Mouse (Mus musculus) heart, embryonic 11.5 days (tissue): ENCODE measurements around the gene Gm4871. TPM values are rescaled to one million over a fixed set of nuclear protein-coding genes. Genes with fewer than 3 reads are reported as not detected.

Experiments
- ATAC-seq: fragments of 200-750 bp; cut with Nextera tagmentation; replicated peaks from 2 replicates; pipeline ENCODE4 v1.8.0; 2017; ENCODE audit warnings: moderate library complexity; ENCODE audit not compliant: insufficient number of reproducible peaks, low FRiP score, low TSS enrichment
- H3K27ac ChIP-seq: fragments of 300-500 bp; sonication (generic); 2 replicates; pipeline ENCODE4 v1.5.1; 2014; ENCODE audit warnings: mild to moderate bottlenecking, low read depth, low read length
- H3K27me3 ChIP-seq: fragments of 300-500 bp; sonication (generic); 2 replicates; pipeline ENCODE4 v1.6.1; 2014; ENCODE audit warnings: mild to moderate bottlenecking, low read length, mixed read lengths; ENCODE audit not compliant: control insufficient read depth, insufficient read depth
- H3K36me3 ChIP-seq: fragments of 300-500 bp; sonication (generic); 2 replicates; pipeline ENCODE4 v1.6.1; 2014; ENCODE audit warnings: mild to moderate bottlenecking, low read length, moderate library complexity, mixed read lengths; ENCODE audit not compliant: control insufficient read depth, insufficient read depth
- H3K4me1 ChIP-seq: fragments of 300-500 bp; sonication (generic); 2 replicates; pipeline ENCODE4 v1.6.1; 2014; ENCODE audit warnings: low read length; ENCODE audit not compliant: control insufficient read depth, insufficient read depth
- H3K4me2 ChIP-seq: fragments of 300-500 bp; sonication (generic); 2 replicates; pipeline ENCODE4 v1.6.1; 2014; ENCODE audit warnings: mild to moderate bottlenecking, moderate library complexity
- H3K4me3 ChIP-seq: fragments of 300-500 bp; sonication (generic); 2 replicates; pipeline ENCODE4 v1.5.1; 2014; ENCODE audit warnings: low read depth, low read length
- H3K9ac ChIP-seq: fragments of 300-500 bp; sonication (generic); 2 replicates; pipeline ENCODE4 v1.6.1; 2014; ENCODE audit warnings: mild to moderate bottlenecking, low read depth, low read length, moderate library complexity
- H3K9me3 ChIP-seq: fragments of 300-500 bp; sonication (generic); replicated peaks from 2 replicates; pipeline ENCODE4 v1.6.1; 2016; ENCODE audit warnings: low read length; ENCODE audit not compliant: control insufficient read depth
- WGBS: fragments of 180-500 bp; shearing (Covaris S2); extraction: QIAGEN DNeasy Blood & Tissue Kit; methylation state at CpG from one replicate; pipeline ENCODE4 v1.1.7; 2014; ENCODE audit not compliant: insufficient replicate concordance; 5-methylcytosine and 5-hydroxymethylcytosine counted together
- polyA plus RNA-seq: library from polyadenylated mRNA; unstranded; fragments of >200 nt; fragmentation: Nextera tagmentation; extraction: Ambion mirVana; gene quantifications from 2 replicates; pipeline ENCODE4 v1.2.1, GENCODE M21; 2014

Gene Gm4871
- polyA plus RNA-seq, 1 experiment from 2014 or later: not detected

DNA sequence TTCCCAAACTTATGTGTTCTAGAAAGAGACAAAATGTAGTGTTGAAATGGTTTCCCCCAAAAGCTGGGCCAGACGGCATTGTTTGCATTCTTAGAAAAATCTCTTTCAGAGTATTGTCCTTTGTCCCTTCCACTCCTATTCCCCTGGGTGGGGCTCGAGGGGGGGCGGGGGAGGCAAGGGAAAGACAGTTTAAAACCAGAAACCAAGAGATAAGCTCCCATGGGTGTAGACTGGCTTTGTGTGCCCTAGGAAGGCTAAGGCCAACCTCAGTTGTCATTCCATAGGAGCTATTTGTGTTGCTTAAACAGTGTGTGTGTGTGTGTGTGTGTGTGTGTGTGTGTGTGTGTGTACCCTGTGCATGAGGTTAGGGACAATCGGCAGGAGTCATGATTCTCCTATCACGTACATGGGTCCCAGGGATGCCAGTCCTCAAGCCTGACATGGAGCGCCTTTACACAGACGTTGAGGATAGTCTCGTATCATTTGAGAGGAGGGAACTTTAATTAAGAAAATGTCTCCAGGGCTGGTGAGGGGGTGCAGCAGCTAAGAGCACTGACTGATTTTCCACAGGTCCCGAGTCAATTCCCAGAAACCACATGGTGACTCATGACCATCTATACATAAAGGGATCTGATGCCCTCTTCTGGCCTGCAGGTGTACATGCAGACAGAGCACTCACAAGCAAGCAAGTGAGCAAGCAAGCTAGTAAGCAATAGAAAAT lies 44.1 kb downstream of the Gm4871 start:
- 0 out of 2 replicates have a peak, but pooled peaks have one; percentile 27 for ATAC-seq
- Histone ChIP-seq H3K9ac (no peak overlapping the region), H3K27ac (no peak overlapping the region), H3K4me3 (no peak overlapping the region), H3K4me1 (no peaks in the 10 kb centered on the region), H3K4me2 (no peak overlapping the region), H3K9me3 (peaks cover 3% of the 10 kb centered on the region; the same call in 1 of the 2 replicates), H3K27me3 (no peaks in the 10 kb centered on the region), H3K36me3 (no peaks in the 10 kb centered on the region)
- WGBS: 55% methylated on average over 9 of the region's 9 CpGs

DNA sequence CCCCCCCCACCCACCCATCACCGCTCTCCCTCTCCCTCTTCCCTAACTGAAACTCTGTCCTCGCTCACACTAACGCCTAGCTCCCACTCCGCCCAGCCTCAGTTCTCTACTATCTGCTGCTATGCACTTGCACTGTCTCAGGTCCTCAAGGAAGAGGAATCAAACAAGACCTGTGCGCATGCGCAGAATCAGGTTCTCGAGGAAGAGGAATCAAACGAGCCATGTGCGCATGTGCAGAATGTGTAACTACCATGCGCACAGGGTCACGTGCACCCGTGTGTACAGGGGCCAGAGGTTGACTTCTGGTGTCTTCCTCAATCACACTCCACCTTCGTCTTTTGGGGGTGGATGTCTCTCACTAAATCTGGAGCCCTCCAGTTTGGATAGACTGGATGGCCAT lies 45.0 kb downstream of the Gm4871 start:
- ATAC-seq: no peak
- no peak overlapping the region for H3K27ac ChIP-seq
- no peak overlapping the region for H3K4me3 ChIP-seq
- peaks cover 3% of the 10 kb centered on the region; the same call in 1 of the 2 replicates for H3K9me3 ChIP-seq
- no peak overlapping the region for H3K4me2 ChIP-seq
- H3K27me3 ChIP-seq: no peaks in the 10 kb centered on the region
- no peak overlapping the region for H3K9ac ChIP-seq
- H3K36me3 ChIP-seq: no peaks in the 10 kb centered on the region
- no peaks in the 10 kb centered on the region for H3K4me1 ChIP-seq
- 81% methylated on average over 13 of the region's 13 CpGs for WGBS

DNA sequence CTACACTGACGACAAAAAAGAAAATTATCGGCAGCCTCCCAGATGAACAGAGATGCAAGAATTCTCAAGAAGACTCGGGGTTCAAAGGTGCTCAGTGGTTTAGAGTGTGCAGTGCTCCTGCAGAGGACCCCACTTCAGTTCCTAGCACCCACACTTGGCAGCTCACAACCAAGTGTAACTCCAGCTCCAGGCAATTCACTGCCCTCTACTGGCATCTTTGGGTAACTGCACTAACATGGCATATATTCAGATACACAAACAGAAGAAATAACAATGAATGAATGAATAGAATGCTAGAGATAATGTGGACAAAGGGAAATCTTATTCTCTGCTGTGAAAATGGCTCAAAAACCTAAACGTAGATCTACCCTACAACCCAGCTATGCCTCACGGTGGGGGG lies 47.7 kb downstream of the Gm4871 start:
- Histone ChIP-seq H3K9me3 (peaks cover 3% of the 10 kb centered on the region; the same call in 1 of the 2 replicates), H3K27me3 (no peaks in the 10 kb centered on the region), H3K9ac (no peak overlapping the region), H3K36me3 (no peaks in the 10 kb centered on the region), H3K4me1 (no peaks in the 10 kb centered on the region), H3K27ac (no peak overlapping the region), H3K4me3 (no peak overlapping the region), H3K4me2 (no peak overlapping the region)
- ATAC-seq: no peak
- WGBS: 93% methylated on average over 5 of the region's 5 CpGs

GRCm38 (mm10) chr5:144983227-144983626 lies 49.3 kb downstream of the Gm4871 start:
- H3K27ac ChIP-seq: no peak overlapping the region
- no peak overlapping the region for H3K9ac ChIP-seq
- no peak overlapping the region for H3K4me2 ChIP-seq
- no peak overlapping the region for H3K4me3 ChIP-seq
- H3K9me3 ChIP-seq: peaks cover 3% of the 10 kb centered on the region; the same call in 1 of the 2 replicates
- H3K4me1 ChIP-seq: 0 out of 2 replicates have a peak, but pooled peaks cover 3% of the 10 kb centered on the region
- no peaks in the 10 kb centered on the region for H3K36me3 ChIP-seq
- ATAC-seq: no peak
- 80% methylated on average over 3 of the region's 3 CpGs for WGBS
- H3K27me3 ChIP-seq: no peaks in the 10 kb centered on the region

Other genes starting within 250 kb of the Gm4871 start
- gene Smurf1, start 66.9 kb downstream of the Gm4871 start, polyA plus RNA-seq: 14.3 and 15.7 TPM in 2 replicates
- not detected in 2 replicates for gene 1700018F24Rik, start 10.2 kb upstream of the Gm4871 start, polyA plus RNA-seq
- gene Arpc1a, start 51.1 kb upstream of the Gm4871 start, polyA plus RNA-seq: 112 and 115 TPM in 2 replicates
- not detected in 2 replicates for gene Kpna7, start 51.3 kb upstream of the Gm4871 start, polyA plus RNA-seq
- 95.4 and 127 TPM in 2 replicates for gene Arpc1b, start 81.5 kb upstream of the Gm4871 start, polyA plus RNA-seq
- 76.5 and 92.4 TPM in 2 replicates for gene Pdap1, start 107.5 kb upstream of the Gm4871 start, polyA plus RNA-seq
- gene Bud31, start 107.6 kb upstream of the Gm4871 start, polyA plus RNA-seq: 172 and 179 TPM in 2 replicates
- 7.4 and 10.7 TPM in 2 replicates for gene Ptcd1, start 134.4 kb upstream of the Gm4871 start, polyA plus RNA-seq
- 15.1 and 17.2 TPM in 2 replicates for gene Cpsf4, start 134.5 kb upstream of the Gm4871 start, polyA plus RNA-seq
- gene Atp5j2, start 159.3 kb upstream of the Gm4871 start, polyA plus RNA-seq: 928 and 936 TPM in 2 replicates
- 6.5 and 7.4 TPM in 2 replicates for gene Zkscan14, start 169.1 kb upstream of the Gm4871 start, polyA plus RNA-seq
- 9.0 and 10.9 TPM in 2 replicates for gene Zkscan5, start 171.8 kb upstream of the Gm4871 start, polyA plus RNA-seq
- gene Zfp655, start 199.0 kb upstream of the Gm4871 start, polyA plus RNA-seq: 33.2 and 34.1 TPM in 2 replicates
- 0.23 and 0.94 TPM in 2 replicates for gene Zscan25, start 247.7 kb upstream of the Gm4871 start, polyA plus RNA-seq